Mouse (Mus musculus) brain, adult 2 months (tissue): ENCODE data around the gene Lifr.

Experiments
- DNase-seq: peaks from one replicate; pipeline ENCODE4 v3.0.0; 2011; ENCODE audit warnings: low read depth, low spot score

Gene Lifr

DNA sequence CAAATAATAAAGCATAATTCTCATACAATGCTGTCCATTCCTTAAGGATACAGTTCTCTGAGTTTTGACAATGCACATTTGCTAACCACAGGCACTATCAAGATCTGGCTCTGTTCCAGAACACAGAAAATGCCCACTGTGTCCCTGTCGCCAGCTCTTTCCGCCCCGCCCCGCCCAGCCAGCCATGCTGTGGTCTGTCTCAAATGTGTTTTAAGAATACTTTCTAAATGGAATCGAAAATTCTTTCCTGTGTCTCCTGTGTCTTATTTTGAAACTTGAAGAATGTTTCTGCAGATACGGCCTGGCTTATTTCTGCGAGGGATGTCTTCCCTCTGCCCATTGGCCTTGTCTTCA is 64.3 kb downstream of the Lifr start:
- DNase-seq, result peak; percentile 33

DNA sequence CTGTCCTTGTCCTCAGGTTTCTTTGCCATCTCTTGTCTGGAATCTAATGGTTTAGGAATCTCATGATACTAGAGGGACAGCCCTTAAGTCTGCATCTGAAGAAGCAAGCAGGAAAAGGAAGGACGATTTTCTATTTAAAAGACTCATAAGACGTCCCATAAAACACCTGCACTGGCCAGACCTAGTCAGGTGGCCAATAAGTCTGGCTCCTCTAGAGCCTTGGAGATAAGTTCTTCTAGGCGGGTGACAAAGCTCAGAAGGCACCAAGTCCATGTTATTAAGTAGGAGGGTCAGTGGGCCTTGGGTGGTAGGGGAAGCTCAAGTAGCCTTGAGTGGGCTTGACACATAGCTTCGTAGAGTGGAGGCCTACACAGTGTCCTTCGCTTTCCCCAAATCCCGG is 67.2 kb downstream of the Lifr start:
- no peak for DNase-seq

DNA sequence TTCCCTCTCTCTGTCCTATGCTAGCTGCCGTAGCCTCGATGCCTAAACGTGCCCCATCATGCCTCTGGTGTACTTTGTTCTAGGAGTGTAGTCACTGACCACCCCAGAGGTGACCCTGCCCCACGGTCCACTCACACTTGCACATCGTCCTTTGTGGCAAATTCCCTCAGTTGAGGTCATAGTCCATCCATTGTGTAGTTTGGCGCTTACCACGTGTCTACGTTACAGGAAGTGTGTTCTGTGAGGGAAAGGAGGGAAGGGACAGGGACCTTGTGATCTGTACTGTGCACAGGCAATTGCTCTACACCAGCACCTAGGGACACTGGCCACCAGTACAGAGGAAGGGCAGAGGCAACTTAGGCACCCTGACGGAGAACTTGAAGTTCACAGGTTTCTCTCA is 69.5 kb downstream of the Lifr start:
- no peak for DNase-seq

DNA sequence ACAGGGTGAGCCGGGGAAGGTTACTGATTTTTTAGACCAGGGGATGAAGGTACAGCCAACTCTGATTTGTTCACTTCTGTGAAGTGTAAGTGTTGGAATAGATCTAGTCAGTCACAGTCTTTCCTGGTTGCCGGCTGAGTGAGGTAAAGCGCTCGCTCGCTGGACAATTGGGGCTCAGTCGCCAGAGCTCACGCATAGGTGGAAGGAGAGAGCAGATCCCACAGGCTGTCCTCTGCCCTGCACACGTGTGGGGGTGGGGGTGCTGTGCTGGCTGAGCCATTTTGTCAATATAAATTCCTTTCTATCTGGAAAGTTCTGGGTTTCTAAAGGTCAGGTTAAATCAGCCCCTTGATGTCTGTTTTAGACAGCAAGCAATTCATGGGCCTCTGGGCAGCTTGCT is 69.9 kb downstream of the Lifr start:
- no peak for DNase-seq

DNA sequence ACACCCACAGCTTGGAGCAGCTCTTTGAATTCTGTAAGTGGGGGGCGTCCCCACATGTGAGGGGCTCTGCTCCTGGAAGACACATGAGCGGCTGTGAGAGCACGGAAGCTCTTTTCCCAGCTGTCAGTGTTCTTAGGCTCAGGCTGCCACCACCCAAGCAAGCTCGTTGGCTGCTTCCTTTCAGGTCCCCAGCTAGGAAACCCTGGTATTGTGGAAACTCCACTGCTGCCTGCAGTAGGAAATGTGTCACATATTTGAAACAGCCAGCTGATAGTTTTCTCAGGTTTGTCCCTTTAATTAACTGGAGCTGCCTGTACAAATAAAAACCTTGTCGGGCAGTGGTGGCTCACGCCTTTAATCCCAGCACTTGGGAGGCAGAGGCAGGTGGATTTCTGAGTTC is 73.4 kb downstream of the Lifr start:
- no peak for DNase-seq

DNA sequence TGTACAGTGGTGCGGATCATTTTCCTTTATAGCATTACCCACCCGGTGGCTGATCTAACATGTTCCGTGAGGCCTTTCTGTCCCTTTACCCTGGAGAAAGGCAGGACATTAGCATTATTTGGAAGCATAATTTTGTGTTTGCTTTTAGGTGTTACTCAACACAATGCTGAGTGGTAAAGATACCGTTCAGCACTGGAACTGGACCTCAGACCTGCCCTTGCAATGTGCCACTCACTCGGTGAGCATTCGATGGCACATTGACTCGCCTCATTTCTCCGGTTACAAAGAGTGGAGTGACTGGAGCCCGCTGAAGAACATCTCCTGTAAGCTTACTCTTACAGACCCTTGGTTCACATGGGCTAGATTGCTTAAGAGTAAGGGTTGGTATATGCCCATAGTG is 76.3 kb downstream of the Lifr start:
- no peak for DNase-seq

DNA sequence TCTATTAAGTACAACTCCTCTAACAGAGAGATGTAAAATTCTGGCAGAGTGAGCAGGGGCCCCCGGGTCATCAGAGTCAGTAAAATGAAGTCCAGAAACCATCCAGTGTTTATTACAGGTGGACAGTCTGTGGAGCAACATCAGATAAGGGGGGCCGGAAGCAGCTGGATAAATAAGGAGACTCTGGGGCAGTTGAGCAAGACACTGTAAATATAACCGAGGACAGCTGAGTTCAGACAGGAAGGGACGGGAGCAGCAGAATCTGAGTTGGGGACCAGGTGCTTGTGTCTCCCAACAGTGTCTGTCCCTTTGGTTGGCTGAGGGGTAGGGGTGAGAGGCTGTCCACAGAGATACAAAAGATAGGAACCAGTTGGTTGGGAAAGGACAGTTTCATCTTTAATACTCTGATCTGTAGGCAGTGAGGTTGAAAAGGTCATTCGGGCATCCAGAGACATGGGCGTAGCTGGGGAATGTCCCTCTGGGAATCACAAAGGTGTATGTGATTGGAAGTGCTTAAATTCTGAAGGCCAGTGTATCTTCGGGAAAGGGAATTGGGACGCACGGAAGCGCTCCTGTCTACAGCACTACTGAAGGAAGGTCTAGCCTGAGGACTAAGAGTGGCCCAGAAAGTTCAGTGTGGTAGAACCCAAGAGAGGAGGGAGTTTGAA is 77.0 kb downstream of the Lifr start:
- DNase-seq, result no peak

DNA sequence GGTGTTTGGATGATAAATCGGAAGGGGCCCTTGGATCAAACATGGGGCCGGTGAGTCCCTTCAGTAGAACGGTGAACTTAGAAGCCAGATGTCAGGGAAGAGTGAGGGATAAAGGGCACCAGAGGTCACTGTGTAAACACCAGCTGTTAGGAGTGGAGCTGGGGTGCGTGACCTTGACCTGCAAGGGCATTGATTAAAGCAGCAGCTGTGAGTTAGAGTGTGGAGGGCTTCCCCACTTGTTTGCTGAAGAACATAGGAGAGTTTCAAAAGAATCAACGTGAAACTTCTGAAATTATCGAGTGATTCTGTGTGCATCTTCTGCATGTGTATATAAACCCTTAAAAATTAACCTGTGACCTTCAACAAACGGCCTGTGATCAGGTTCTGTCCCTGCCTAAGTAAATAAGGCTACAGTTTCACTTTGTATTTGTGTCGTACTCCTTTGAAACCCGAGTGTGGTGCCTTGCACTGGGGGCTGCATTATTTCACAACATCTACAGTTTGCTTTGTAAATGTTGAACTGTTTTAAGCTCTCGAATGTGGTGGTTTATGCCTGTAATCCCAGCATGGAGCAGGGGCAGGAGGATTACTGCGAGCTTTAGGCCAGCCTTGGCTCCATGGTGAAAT is 77.6 kb downstream of the Lifr start:
- DNase-seq, result no peak

DNA sequence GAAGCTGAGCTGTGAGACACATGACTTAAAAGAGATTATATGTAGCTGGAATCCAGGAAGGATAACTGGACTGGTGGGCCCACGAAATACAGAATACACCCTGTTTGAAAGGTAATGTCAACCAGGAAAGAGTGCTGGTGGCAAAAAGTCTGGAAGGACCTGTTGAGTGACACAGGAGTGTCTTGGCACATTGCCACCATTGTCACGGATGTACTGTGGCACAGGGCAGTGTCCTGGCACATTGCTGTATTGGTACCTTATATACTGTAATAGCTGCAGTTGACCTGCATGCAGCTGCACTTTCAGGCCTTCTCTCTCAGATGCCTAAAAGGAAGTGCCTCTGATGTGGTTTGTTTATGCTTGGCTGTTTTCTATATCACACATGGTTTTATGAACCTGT is 82.5 kb downstream of the Lifr start:
- no peak for DNase-seq

DNA sequence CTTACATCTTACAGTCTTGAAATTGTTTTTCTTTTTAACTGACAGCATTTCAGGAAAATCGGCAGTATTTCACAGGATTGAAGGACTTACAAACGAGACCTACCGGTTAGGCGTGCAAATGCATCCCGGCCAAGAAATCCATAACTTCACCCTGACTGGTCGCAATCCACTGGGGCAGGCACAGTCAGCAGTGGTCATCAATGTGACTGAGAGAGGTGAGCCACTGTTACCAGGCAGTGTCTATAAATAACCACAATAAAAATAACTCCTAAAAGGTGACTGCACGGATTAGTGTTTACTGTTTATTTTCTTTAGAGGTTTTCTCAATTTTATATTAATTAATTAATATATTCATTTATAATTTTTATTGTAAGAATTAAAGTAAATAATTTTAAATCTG is 82.9 kb downstream of the Lifr start:
- no peak for DNase-seq

DNA sequence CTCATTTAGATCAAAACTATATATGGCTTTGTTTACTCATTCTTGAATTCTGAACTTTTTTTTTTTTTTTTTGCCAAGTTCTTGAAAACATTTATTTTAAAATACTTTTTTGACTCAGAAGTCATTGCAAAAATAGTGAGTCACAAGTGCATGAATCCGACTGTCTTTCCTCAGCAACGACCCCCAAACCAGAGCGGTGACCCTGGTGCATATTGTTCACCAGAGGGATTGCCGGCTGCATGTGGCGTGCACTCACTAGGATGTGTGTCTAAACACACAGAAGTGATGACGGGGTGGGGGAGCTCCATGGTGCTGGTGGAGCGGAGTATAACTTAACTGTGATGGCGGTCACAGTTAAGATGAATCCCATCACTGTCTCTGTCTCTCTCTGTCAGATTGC is 83.4 kb downstream of the Lifr start:
- no peak for DNase-seq

DNA sequence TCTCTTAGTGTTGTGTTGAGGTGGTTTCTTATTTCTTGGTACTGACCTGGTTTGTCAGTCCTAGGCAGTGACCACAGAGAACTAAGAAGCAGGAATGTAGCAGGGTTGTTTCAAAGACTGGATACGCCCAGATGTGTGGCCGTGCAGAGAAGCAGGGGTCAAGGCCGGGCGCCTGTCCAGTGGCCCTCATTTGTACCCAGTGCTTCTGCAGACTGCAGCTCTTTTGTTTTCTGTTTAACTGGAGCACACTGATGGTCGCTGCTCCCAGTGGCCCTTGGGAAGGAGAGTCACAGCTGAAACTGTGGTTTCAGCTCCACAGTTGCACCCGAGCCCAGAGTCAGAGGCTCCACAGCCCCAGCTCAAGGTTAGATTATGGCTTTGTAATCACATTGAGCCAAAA is 90.2 kb downstream of the Lifr start:
- peak; percentile 64 for DNase-seq

DNA sequence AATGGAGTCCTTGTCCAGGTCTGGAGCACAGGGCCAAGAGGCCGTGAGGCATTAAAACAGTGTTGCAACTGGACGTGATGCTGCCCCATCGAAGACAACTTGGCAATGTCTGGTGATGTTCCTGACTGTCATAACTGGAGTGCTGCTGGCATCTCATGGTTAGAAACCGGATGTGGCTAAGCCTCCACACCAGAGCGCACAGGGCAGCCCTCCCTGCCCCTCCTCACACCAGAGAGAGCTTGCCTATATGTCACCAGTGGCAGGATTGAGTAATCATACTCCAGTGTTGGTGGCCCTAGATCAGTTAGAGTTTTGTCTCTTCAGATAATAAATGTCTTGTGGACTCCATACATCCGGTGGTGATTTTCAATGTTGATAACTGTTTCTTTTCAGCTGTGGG is 97.3 kb downstream of the Lifr start:
- DNase-seq, result no peak

DNA sequence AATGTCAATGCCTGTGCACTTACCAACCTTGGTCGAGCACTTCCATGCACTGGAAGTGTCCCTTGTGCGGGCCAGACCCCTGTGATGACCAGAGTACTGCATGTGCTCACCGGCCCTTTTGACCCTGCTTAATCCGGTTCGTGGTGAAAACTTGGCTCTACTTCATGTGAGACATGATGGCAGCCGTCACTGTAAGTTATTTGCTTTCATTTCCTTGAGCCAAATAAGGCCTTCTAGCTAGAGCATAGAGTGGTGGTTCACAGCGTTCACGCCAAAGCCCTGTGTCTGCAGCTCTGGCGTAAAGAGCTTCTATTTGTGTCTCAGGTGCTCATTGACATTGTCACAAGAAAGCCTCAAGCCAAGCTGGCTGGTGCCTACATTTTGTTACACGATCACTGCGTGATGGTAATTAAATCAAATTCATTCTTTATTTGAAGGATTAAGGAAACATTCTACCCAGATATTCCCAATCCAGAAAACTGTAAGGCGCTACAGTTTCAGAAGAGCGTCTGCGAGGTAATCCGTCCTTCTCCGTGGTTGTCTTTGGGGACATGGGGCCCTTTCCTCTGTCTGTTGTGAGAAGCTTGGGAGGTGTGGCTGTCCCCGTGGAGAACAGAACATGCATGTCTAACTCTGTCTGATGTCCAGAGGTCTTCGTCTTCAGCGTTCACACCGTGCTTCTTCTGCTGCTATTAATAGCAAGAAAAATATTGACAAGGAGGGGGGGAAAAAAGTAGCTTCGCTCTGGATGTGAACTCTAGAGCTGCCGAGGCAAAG is 99.5 kb downstream of the Lifr start:
- no peak for DNase-seq

DNA sequence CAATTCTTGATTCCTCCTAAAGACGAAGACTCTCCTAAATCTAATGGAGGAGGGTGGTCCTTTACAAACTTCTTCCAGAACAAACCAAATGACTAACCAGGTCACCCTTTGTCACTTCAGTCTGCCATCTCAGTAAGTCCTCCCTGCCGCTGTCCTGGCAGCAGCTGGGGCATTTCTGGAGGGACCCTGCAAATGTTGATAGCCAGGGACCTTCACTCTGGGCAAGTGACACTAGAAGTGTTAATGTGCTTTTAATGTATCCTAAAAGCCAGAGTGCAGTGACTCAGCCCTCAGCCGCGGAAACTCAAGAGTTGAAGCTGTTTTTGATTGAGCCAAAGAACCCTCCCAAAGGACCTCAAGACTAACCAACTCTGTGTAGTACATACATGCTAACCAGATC is 100.7 kb downstream of the Lifr start:
- no peak for DNase-seq

DNA sequence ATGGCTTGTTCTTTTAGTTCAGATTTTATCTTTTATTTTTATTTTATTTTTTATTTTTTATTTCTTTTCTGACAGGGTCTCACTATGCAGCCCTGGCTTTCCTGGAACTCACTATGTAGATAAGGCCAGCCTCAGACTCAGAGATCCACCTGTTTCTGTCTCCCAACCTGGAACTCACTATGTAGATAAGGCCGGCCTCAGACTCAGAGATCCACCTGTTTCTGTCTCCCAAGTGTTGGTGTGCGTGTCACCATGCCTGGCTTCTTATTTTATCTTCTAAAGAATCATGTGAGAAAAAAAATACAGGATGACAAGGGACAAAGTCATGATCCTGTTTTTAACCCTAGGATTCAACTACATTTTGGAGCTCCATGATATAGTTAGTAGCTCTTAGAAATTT is 102.2 kb downstream of the Lifr start:
- DNase-seq, result no peak

DNA sequence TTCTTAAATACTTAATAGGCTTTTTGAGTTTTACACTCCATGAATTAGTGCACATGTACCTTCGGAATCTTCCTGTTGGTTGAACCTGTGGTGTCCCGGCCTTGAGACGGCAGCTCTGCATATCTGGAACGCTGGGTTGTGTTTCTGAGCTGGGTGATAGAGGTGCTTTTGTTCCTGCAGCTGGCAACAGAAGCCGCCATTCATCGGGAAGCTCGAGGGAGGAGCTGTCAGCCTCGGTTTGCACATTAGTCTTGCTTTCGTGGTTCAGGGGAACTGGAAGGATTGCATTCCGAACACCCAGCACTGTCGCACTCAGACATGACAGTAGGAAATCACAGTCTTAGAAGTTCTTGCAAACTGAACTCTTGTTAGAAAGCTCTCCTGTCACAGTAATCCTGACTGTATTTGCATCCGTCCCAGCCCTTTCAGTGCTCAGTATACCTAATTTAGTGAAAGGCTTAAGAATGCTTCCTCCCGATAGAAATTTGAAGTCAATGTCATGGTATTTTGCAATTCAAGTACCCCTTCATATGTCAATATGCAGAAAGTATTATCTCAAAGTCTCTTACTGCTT is 103.8 kb downstream of the Lifr start:
- peak; percentile 88 for DNase-seq

DNA sequence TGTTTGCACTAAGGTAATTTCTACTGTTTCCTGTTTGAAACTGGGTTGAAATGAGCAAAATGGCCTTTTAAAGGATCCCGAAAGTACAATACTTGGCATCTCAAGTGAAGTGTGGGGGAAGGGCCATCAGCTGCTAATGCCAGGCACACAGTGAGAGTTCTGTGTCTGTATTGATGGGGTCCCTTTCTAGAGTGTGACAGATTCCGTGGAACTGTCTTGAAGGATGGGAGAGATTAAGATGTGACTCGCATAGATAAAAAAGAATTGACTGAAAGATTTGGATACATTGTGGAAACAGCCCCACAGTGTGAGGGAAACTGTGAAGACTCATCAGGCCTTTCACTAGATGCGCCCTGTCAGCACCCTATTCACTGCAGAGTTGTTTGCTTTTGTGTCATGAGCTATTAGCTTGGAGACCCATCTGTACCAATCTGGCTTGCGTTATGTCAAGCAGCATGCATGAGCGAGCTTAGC is 104.4 kb downstream of the Lifr start:
- DNase-seq, result peak; percentile 68

DNA sequence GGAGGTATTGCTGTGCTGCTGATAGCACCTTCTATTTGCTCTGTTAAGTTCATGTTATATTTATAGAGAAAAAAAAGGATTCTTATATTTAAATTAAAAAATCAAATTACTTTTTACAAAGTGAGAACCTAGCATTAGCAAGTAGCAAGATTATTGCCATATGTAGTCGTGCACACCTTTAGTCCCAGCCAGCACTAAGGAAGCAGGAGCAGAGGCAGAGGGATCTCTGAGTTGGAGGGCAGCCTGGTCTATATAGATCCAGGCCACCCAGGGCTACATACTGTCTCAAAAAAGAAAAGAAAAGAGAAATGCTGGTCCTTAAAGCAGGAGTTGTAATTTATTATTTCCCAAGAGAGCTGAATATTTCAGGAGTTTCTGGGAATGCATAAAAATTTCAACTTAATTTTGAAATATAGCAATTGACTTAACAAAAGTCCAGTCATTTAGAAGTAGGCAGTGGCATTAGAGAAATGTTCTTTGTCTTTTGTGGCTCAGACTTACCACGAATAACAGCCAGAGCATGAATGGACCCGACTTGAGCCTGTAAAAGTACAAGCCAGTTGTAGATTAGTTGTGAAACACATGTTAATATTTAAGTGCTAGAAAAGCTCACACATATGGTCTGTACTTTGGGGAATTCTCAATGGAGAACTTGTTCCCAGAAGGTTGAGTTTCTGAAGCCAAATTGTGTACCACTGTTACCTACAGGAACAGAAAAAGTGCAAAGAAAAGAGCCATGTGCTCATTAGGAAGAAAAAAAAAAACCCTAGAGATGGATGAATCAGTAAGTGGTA is 107.4 kb downstream of the Lifr start:
- DNase-seq, result no peak

DNA sequence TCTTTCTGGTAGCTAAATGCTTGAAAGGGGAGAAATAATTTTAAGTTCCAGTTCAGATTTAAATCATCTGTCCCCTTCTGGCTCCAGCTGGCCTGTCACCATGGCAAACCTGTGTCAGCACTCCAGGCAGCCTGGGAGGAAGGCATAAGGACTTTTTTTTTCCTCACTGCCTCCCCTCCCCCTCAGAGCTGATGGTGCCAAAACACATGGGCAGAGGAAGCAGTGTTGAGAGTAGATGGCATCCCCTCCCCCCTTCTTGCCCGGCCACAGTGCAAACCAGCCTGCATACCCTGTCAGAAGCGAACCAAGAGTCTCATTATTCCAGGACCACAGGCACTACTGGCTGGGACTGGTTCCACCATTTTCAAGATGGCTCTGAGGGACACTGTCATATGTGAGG is 108.4 kb downstream of the Lifr start:
- peak; percentile 63 for DNase-seq

DNA sequence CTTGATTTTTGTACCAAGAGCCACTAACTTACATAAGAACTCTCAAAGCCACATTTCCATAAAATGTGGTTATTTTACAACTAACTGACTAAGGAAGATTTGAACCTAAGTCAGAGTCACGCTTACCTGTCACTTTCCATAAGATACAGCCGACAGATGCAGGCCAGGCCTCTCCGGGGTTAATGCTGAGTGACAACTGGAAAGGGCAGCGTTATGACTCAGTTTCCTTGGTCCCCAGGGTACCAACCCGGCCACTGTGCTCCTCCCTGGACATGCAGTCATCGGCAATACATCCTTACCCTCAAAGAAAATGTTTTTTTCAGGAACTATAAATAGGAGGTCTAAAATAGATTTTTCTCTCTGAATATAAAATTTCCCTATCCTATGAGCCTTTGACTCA is 109.9 kb downstream of the Lifr start:
- DNase-seq, result no peak
